Mouse (Mus musculus) MEL-GATA-1-ER (cell line): ENCODE data around the gene Prodh2.
A peak's percentile ranks its signal among the peaks of the same experiment; 100 is the strongest.
"Not testable (repeated sequence)": the region's sequence is repeated elsewhere in the genome, so short reads cannot be mapped to it uniquely, and the experiment has no call there.

Source experiments
- DNase-seq: peaks from one replicate; pipeline ENCODE4 v3.0.0-alpha.2; 2012; ENCODE audit warnings: low read depth; ENCODE audit errors: extremely low read depth

The Prodh2 gene

DNA sequence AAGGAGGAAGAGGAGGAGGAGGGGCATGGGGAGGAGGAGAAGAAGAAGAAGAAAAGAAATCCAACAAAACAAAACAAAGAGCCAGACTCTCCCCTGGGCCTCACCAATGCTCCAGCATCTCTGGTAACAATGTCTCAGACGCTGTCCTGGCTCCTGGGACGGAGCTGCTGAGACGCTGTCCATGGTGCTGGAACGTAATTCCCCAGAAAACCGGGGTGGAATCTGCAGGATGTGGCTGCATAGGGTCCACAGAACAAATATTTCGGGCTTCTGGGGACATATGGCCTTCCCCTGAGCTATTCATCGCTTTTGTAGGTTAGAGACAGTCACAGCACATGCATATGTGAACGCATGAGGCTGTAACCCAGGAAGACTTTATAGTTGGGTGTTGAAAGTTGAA, 9.2 kb upstream of the Prodh2 start:
- no peak for DNase-seq

DNA sequence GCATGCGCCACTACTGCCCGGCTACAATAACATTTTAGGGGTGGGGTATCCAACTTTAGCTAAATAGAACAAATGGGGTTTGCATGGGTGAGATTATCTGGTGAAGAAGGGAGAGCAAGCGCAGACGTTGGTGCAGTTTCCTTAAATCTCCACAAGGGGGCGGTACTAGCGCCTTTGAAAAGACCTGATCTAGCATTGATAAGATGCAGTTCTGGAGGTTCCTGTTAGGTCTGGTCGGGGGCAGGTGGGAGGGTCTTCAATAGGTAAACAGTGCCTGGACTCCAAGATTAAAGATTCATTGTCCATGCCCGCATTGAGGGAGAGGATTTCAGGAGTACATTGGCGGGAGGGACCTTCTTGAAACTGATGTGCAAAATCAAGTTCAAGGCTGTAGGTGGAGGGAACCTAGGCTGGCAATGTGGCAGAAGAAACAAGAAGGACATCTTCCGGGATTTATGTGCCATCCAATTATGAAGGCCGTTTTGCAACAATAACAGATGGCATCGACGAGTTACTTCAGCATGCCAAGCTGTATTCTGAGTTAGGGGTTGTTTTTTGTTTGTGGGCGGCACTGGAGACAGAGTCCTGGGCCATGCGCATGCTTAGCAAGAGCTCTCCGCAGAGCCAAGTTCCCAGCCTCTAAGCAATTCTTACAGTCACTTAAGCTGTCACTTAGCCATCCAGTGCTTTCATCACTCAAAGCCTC, 3.0 kb upstream of the Prodh2 start:
- peak; percentile 26 for DNase-seq

DNA sequence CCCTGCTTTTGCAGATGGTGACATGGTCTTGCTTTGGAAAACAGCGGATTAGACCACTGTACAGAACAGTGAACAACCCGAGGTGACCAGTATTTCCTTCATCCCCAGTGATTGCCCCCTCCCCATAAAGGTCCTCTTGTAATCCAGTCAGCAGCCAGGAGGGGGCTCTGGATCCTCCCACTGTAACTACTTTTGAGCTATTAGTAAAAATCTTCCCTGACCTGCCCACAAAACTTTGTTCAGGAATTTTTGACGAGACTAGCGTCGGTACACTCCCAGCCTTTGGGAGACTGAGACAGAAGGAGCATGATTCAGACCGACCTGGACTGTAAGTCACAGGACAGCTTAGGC, 2.5 kb upstream of the Prodh2 start:
- no peak for DNase-seq

DNA sequence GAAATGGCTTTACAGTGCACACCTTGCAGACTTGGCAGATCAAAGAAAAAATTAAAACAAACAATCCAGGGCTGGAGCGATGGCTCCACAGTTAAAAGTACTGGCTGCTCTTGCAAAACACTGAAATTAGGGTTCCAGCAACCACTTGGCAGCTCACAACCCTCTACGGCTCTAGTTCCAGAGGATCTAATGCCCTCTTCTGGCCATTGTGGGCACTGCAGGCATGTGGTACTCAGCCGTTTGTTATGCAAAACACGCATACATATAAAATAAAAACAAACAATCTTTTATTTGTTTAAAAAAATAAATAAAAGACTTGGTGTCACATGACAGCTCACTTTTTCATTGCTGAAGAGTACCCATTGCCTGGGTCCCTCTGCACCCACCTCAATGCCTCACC, 657 bp upstream of the Prodh2 start:
- peak; percentile 50 for DNase-seq

DNA sequence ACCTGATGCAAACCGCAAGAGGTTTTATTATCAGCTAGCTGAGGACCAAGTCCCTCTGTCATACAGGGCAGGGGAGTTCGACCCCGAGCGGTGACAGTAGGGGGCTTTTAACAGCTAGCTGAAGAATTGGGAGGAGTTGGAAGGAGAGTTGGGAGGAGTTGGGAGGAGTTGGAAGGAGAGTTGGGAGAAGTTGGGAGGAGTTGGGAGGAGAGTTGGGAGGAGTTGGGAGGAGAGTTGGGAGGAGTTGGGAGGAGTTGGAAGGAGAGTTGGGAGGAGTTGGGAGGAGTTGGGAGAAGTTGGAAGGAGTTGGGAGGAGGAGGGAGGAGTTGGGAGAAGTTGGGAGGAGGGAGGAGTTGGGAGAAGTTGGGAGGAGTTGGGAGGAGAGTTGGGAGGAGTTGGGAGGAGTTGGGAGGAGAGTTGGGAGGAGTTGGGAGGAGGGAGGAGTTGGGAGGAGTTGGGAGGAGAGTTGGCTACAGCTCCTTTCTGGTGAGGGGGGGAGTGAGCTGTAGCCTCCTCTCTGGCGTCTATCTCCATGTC, 2.2 kb downstream of the Prodh2 start:
- DNase-seq = not testable (repeated sequence)

DNA sequence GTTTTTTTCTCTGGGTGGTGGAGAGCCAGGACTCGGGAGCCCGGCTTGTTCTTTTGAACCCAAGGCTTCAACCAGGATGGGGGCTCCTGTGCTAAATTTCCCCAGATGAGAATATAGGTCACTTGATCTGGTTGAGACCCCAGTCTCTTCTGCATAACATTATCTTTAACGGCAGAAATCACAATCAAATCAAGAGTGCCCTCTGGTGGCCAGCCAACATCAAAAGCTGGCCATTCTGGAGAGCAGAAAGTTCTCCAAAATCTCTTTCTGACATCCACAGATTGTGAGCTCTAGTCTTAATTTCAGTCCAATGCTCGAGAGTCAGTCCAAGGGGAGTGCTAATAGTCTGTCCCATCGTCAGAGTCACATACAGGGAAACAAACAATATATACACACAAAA, 7.7 kb downstream of the Prodh2 start:
- DNase-seq = not testable (repeated sequence)

DNA sequence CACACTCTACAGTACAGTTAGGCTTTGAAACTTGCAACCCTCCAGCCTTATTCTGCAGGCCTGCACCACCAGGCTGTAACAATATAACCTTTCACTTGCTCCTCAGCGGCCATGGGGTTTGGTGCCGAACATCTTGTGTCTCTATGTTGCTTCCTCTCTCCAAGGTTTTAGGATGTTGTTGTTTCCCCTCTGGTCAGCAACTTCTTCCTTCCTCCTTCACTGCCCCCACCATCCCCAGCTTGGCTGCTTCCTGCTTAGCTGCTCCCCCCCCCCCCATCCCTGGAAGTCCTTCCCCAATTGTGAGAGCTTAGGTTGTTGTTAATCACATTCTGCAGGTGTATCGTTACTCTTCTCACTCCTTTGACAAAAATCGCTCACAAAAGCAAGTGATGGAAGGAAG, 14.6 kb downstream of the Prodh2 start:
- no peak for DNase-seq

DNA sequence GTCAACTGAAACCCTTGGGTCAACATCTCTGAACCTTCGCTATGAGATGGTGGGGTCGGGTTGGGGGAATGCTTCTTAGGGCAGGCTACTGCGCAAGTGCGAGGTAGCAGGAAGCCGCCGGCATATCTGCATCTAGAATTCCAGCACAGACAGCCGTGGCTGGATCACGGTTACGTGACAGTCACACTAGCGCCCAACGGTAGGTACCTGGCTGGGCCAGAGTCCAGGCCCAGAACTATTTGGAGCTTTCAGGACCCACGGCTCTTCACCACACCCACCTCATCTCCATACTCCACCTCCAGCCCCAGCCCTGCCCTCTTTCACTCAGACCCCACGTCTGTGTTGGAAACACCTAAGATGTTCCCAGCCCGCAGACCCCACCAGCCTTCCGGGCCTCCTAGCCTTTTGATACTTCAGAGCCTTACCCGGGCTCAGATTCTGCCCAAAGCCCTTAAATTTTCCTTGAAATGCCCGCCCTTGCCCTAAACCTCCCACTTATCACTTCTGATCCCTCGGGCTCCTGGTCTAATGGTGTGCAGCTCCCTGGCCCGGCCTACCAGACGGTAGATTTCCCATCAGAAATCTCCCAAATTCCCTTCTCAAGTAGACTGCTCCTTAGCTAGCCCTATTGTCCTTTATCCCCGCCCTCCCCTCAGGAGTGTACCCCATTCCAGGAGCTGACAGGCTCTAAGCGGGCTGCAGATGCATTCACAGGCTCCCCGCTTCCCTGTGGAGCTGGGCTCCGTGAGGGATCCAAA, 21.8 kb downstream of the Prodh2 start:
- no peak for DNase-seq

DNA sequence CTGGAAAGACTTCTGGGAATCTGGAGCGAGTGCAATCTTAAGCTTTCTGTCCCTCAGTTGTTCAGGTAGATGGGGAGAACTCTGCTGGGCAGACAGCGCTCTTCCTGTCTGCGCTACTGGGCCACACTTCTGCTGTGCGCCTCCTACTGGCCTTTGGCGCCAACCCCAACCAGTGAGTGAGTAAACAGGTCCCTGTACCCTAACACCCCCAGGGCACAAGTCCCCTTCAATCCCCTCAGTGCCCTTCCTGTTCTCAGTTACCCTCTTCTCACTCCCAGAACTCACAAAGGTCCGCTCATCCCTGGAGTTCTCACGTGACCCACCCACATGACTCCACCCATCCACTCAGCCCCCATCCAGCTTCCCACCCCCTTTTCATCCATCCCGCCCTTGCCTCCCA, 24.9 kb downstream of the Prodh2 start:
- no peak for DNase-seq

DNA sequence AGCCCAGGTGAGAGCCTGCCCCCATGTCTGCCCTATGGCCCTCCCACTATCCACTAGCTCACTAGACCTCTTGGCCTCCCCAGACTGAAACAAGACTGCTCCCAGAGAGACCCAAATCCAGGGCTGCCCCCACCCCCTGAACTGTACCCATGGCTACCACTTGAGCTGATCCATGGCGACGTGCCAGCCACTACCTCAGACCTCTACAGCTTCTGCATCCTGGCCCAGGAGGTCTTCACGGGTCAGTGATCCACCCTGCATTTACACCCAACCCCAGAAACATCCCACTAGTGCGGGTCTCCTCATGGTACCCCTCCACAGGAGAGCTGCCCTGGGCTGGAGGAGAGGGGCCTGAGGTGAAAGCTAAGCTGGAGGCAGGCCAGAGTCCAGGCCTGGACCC, 27.0 kb downstream of the Prodh2 start:
- no peak for DNase-seq

DNA sequence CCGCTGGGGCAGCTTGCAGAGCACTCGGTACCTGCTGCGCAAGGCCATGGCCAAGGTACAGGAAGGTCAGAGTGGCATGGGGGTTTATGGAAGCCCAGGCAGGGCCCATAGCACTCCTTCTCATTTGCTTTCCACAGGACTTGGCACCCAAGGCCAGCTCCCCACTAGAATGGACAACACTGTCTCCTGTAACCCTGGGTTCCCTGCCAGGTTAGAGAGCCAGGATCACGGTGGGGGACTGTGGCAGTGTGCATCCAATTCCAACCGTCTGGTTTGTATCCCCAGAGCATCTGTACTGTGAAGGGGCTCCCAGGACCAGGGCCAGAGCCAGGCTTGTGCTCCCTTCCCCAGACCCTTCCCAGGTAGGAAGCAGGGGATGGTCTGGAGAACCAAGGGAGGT, 27.4 kb downstream of the Prodh2 start:
- no peak for DNase-seq

DNA sequence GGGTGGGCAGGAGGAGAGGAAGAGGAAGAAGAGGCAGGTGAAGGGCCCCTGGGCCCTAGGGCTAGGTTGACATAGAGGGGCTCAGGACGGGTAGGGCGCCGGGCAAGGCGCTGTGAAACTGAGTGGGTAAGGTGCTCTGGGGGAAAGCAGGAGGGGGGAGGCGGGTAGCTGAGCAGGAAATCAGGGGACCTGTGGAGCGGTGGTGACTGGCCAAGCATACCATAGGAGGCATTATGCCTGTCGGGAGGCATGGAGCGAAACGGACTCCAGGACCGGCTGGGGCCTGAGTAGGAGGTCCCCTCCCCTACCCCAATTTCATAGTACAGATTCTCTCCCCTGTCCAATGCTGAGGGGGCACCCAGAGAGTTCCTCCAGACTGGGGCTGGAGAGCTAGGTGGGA, 29.4 kb downstream of the Prodh2 start:
- DNase-seq = no peak

DNA sequence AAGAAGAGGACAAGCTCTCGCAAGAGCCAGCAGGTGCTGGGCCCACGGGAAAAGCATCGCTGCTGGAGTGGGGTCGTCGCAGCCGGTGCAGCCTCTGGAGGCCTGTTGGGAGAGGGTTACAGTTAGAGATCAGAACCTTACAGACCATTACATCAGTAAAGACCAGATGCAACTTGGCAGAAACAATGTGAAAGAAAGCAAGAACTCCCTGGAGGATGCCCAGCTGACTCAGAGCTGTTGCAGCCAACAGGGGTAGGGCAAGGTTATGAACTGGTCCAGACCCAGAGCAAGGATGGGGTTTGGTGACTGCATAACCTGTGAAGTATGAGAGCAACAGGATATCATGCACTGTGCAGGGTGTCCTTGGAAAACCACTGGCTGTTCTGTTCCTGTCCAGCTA, 31.1 kb downstream of the Prodh2 start:
- no peak for DNase-seq

DNA sequence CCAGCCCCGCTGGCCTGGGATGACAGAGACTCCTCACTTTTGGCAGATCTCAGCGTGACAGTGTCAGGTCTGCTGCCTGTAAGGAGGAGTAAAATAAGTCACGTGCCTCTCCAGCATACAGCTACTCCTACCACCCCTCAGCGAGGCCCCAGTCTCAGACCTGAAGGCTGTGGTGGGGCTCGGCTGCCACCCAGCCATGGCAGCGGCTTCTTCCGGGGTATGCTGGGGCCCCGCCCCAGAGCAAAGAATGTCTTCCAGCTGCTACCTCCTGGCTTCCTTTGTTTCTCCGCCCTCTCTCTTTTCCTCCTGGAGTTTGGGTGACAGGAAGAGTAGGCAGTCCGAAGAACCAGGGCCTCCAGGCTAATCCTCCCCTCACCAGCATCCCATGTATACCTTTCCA, 32.5 kb downstream of the Prodh2 start:
- no peak for DNase-seq

DNA sequence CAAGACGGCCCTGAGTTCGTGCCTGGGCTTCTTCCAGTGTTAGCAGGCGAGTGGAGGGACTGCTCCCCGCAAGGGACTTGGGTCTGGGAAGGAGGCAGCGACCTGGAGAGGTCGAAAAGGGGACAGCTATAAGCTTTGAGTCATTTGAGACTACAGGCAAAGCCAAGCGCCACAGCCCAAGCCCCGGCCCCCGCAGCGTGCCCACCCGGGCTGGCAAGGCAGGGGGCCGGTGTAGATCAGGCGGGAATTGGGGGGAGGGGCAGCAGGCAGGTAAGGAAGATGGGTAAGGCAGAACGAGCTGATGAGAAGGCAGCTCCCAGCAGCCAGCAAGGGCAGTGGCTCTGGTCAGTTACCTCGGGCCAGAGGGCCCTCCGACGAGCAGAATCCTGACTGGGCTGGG, 33.0 kb downstream of the Prodh2 start:
- no peak for DNase-seq

DNA sequence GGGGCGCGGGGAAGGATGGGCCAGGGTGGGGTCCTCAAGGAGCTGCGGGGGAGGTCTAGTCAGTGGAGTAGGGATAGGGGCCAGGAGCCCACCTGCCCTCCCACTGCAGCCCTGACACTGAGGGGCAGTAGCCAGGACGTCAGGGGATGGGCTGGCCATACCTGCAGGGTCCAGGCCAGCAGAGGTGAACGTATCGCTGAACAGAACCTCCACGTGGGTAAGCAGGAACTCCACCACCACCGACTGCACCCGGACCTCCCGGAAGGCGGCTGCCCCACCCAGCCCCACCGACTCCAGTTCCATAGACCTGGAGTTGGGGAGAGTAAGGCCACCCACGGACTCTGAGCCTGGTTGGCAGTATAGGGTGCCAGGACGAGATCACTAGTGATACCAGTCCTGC, 33.6 kb downstream of the Prodh2 start:
- no peak for DNase-seq

DNA sequence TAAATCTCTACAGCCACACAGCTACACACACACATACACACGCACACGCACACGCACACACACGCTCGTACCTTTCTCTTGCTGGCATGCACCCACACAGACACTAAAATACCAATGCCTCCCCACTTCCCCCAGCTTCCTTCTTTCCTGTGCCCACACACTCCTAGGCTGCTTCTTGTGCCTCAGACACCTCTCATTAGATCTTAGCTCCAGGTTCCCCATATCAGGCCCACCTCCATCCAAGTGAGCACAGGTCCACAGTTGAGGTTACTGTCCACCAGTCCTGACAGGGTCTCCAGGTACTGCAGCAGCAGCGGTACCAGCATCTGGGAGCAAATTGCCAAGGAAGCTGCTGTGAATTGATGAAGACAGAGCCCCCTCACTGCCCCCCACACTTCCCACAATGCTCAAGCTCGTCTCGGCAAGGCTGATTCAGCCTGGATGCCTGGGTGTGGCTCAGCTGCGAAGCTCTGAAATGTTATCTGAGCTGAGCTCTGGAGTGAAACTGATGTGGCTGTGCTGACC, 37.9 kb downstream of the Prodh2 start:
- DNase-seq = no peak

DNA sequence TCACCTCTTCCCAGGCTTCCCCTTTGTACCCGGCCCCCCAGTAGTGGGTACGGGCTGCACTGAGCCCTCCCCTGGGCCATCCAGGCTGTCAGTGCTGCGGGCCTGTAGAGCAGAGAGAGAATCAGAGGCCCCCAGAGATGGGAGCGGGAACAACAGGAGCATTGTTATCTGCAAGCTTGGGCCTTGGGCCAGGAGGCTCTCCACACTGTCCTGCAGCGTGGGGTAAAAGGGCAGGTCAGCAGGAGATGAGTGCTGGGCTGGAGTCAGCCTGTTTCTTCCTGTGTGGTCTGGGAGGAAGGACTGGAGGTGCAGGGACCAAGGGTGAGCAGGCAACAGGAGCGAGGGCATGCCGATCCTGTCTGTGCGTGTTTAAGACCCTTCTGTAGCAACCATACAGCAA, 39.5 kb downstream of the Prodh2 start:
- no peak for DNase-seq

DNA sequence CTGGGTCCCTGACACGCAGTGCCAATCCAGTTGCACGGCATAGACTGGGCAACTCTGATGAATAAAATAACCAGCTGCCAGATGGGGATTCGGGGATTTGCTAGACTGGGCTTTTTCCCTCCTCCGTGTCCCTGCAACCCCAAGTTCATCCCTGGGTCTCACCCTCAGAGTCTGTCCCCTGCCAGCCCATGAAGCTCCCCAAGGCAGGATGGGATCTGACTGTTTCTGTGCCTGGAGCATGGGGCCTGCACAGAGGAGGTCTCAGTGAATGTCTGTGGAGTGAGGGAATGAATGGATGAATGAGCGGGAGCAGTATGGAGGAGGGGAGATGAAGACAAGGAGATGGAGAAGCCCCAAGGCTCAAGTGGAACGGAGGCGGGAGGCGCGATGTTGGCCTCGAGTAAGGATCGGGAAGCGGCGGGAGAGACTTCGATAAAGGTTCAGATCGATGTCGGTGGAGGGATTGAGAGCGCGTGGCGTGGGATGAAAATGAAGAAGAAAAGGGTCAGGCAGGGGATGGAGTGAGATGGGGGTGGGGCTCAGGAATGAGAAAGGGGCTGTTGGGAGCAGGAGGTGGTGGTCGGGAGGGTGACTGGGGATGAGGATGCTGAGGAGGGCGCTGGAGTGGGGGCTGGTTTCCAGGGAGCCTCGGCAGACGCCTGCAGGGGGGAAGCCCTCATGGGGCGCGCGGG, 40.7 kb downstream of the Prodh2 start:
- DNase-seq = no peak

DNA sequence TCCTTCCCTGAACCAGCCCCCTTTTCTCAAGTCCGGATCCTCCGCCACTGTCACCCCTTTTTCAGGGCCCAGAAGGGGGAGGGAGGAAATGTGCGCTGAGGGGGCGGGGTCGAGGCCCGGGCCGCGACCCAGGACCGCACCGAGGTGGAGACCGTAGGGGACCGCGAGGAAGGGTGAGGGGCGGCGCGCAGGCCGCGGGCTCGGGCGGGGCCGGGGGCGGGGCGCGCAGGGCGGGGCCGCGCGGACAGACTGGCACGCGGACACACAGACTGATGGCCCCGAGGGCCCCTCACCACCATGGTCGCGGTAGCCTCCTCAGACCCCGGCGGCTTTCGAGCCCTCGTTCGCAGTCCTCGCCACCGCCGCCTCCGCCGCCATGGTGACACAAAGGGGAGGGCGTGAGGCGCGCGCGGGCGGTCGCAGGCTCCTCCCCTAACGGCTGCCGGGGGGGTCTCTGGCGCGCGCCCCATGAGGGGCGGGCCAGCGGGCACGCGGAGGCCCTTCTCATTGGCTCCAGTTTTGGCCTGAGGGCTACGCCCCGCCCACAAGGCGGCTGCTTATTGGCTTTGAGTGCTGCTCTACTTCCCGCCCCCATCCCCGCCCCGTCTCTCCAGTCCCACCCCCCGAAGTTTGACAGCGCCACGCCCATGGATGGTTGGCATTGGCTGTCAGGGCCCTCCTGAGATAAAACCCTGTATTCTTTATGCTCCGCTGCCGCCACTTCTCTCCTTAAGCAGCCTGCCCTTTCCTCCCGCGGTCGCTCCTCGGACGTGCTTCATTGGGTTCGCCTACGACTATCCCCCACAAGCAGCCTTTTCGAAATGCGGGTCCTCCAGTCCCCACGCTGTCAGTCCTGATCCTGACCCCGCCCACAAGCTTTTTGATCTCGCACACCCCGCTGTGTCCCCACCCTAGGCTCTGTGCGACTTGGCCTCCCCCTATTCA, 41.5 kb downstream of the Prodh2 start, which contains the start of gene Arhgap33:
Gene Arhgap33 (minus strand): TSS at position 428 of the 945 bp plus-strand sequence.
- DNase-seq = peak; percentile 85

DNA sequence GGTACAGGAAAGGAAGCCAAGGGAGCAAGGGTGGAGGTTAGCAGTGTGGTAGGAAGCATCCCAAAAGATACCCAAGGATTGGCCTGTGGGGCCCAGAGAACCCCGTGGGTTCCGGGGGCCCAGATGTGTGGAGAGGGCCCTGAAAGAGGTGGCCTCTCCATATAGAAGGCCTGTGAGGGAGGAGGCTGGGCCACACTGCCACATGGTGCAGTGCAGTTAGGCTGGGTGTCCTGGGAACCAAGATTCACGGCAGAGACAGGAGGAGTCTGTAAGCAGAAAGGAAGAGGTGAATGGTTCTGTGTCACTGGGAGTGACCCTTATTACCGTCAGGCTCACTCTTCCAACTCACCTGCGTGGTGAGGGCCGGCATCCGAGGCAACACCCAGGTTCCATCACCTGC, 47.1 kb downstream of the Prodh2 start:
- DNase-seq = no peak
